Mouse (Mus musculus) hindbrain, embryonic 14.5 days (tissue): ENCODE measurements at regions not wholly inside any gene's neighbourhood (a gene's known extent, or its start where the extent isn't known, plus 50 kb on each side); places are given as distances from the start of the nearest gene placed in this dataset.
A peak's percentile ranks its signal among the peaks of the same experiment; 100 is the strongest.

Experiments used
- ATAC-seq: fragments of 200-750 bp; cut with Nextera tagmentation; 2 replicates; pipeline ENCODE4 v1.8.0; 2017; ENCODE audit warnings: moderate number of reproducible peaks, mild to moderate bottlenecking, moderate TSS enrichment, moderate library complexity; ENCODE audit not compliant: low FRiP score
- DNase-seq: peaks from one replicate; pipeline ENCODE4 v3.0.0-alpha.2; 2015; ENCODE audit warnings: low spot score
- H3K27ac ChIP-seq: fragments of 300-500 bp; sonication (generic); 2 replicates; pipeline ENCODE4 v1.5.1; 2014; ENCODE audit warnings: mild to moderate bottlenecking, moderate library complexity
- H3K27me3 ChIP-seq: fragments of 300-500 bp; sonication (generic); 2 replicates; pipeline ENCODE4 v1.6.1; 2014; ENCODE audit warnings: mild to moderate bottlenecking, low read length, mixed read lengths; ENCODE audit not compliant: control insufficient read depth, insufficient read depth
- H3K36me3 ChIP-seq: fragments of 300-500 bp; sonication (generic); replicated peaks from 2 replicates; pipeline ENCODE4 v1.6.1; 2014; ENCODE audit not compliant: control insufficient read depth, insufficient read depth
- H3K4me1 ChIP-seq: fragments of 300-500 bp; sonication (generic); replicated peaks from 2 replicates; pipeline ENCODE4 v1.6.1; 2014; ENCODE audit warnings: antibody characterized with exemption, low read length, mixed read lengths; ENCODE audit not compliant: control insufficient read depth, insufficient read depth
- H3K4me2 ChIP-seq: fragments of 300-500 bp; sonication (generic); replicated peaks from 2 replicates; pipeline ENCODE4 v1.6.1; 2014; ENCODE audit warnings: mild to moderate bottlenecking, moderate library complexity
- H3K4me3 ChIP-seq: fragments of 300-500 bp; sonication (generic); replicated peaks from 2 replicates; pipeline ENCODE4 v1.5.1; 2014; ENCODE audit warnings: mild to moderate bottlenecking, low read length
- H3K9ac ChIP-seq: fragments of 300-500 bp; sonication (generic); 2 replicates; pipeline ENCODE4 v1.6.1; 2014
- H3K9me3 ChIP-seq: fragments of 300-500 bp; sonication (generic); 2 replicates; pipeline ENCODE4 v1.6.1; 2016; ENCODE audit warnings: low read length; ENCODE audit not compliant: control insufficient read depth
- WGBS: fragments of 180-500 bp; shearing (Covaris S2); extraction: QIAGEN DNeasy Blood & Tissue Kit; methylation state at CpG from one replicate; pipeline ENCODE4 v1.1.7; 2014; 5-methylcytosine and 5-hydroxymethylcytosine counted together

- Histone ChIP-seq H3K4me3 (no peak overlapping the region), H3K4me2 (no peak overlapping the region), H3K4me1 (peaks cover 7% of the 10 kb centered on the region; the same call in 1 of the 2 replicates), H3K9me3 (no peaks in the 10 kb centered on the region), H3K9ac (no peak overlapping the region), H3K27me3 (no peaks in the 10 kb centered on the region), H3K27ac (no peak overlapping the region), H3K36me3 (no peaks in the 10 kb centered on the region)
- DNase-seq (no peak), ATAC-seq (no peak)
- 18% methylated on average over 10 of the region's 10 CpGs for WGBS
Observed at GRCm38 (mm10) chr8:118042253-118042860, 240.6 kb upstream of the Mphosph6 start.

DNA sequence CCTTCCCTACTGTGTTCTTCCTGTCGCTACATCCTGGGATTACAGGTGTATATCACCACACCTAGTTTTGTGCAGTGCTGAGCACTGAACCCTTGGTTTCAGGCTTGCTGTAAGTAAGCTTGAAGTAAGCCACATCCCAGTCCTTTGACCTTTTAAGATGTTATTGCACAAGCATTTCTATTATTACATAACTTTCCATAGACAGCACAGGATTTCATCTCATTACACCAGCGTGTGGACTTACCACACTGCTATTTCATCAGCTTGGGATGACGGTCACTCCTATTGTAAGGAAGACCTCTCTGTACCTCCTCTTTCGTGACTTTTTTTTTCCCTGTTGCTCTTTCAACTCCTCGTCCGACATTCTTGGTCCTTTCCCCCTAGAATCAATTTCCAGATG is 239.5 kb upstream of the Mphosph6 start:
- Histone ChIP-seq H3K4me2 (no peak overlapping the region), H3K4me1 (peaks cover 7% of the 10 kb centered on the region; the same call in 1 of the 2 replicates), H3K27ac (no peak overlapping the region), H3K4me3 (no peak overlapping the region), H3K36me3 (no peaks in the 10 kb centered on the region), H3K9ac (no peak overlapping the region), H3K27me3 (no peaks in the 10 kb centered on the region), H3K9me3 (no peaks in the 10 kb centered on the region)
- DNase-seq (no peak), ATAC-seq (no peak)
- 70% methylated on average over 6 of the region's 6 CpGs for WGBS

- WGBS = 74% methylated on average over 4 of the region's 4 CpGs
- Histone ChIP-seq H3K36me3 (no peaks in the 10 kb centered on the region), H3K4me3 (no peak overlapping the region), H3K4me2 (no peak overlapping the region), H3K9me3 (no peaks in the 10 kb centered on the region), H3K4me1 (peaks cover 21% of the 10 kb centered on the region), H3K9ac (no peak overlapping the region), H3K27ac (no peak overlapping the region), H3K27me3 (no peaks in the 10 kb centered on the region)
- DNase-seq (no peak), ATAC-seq (no peak)
Observed at GRCm38 (mm10) chr8:118037801-118038200, 236.1 kb upstream of the Mphosph6 start.

GRCm38 (mm10) chr8:118034051-118034450 is 232.3 kb upstream of the Mphosph6 start:
- 13% methylated on average over 13 of the region's 13 CpGs for WGBS
- peak overlapping the region; percentile 76 for H3K27ac ChIP-seq
- no peak for DNase-seq
- H3K27me3 ChIP-seq = no peaks in the 10 kb centered on the region
- H3K9ac ChIP-seq = 0 out of 2 replicates have a peak overlapping the region, but pooled peaks have one; percentile 26
- H3K4me1 ChIP-seq = peaks cover 13% of the 10 kb centered on the region
- no peaks in the 10 kb centered on the region for H3K36me3 ChIP-seq
- H3K4me2 ChIP-seq = peak overlapping the region; percentile 11; the same call in 1 of the 2 replicates
- H3K9me3 ChIP-seq = no peaks in the 10 kb centered on the region
- ATAC-seq = peak; percentile 74; the same call in 1 of the 2 replicates
- no peak overlapping the region for H3K4me3 ChIP-seq

- WGBS = 21% methylated on average over 6 of the region's 6 CpGs
Observed at GRCm38 (mm10) chr8:118031406-118031805, 229.7 kb upstream of the Mphosph6 start.

DNA sequence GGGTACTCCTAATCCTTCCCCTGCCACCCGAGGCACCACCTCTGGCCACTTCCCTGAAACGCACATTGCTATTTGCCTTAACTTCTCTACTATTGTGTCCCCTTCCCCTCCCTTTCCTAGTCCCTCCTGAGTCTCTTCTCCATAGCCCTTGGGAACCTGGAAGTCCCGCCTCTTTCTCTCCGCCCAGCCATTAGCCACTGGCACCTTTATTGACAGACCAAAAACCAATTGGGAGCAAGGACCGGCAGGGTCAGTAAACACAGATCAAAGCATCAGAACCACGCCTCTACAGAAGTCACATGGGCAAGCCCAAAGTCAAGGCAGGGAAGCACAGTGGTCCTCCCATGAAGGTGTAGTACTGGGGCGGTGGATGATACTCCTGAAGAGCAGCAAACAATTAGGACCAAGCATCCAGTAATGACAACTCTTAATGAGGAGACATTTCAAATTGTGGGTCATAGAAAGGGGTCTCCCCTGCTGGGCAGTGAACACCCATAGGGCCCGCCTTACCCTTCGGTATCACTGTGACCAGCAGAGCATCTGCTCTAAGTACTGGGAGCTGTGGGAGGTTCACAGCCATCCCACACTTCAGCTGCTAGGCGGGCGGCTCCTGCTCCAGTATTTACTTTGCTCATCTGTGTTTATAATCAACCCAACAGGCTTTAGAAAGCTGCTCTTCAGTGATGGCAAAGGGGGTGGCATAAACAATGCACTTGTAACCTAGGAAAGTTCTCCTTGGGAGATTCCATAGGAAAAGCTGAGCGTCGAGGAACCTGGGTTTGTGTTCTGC is 226.5 kb upstream of the Mphosph6 start:
- Histone ChIP-seq H3K9me3 (no peaks in the 10 kb centered on the region), H3K27ac (no peak overlapping the region), H3K27me3 (no peaks in the 10 kb centered on the region), H3K36me3 (no peaks in the 10 kb centered on the region), H3K9ac (no peak overlapping the region), H3K4me1 (peaks cover under 1% of the 10 kb centered on the region; the same call in 1 of the 2 replicates), H3K4me3 (no peak overlapping the region), H3K4me2 (no peak overlapping the region)
- 91% methylated on average over 13 of the region's 13 CpGs for WGBS
- ATAC-seq = no peak
- DNase-seq = no peak

More at GRCm38 (mm10) chr8:118031406-118031805, 229.7 kb upstream of the Mphosph6 start:
- peaks cover 13% of the 10 kb centered on the region for H3K4me1 ChIP-seq
- H3K9me3 ChIP-seq = no peaks in the 10 kb centered on the region
- no peak overlapping the region for H3K9ac ChIP-seq
- no peak overlapping the region for H3K27ac ChIP-seq
- H3K4me2 ChIP-seq = no peak overlapping the region
- H3K36me3 ChIP-seq = no peaks in the 10 kb centered on the region
- no peaks in the 10 kb centered on the region for H3K27me3 ChIP-seq
- H3K4me3 ChIP-seq = no peak overlapping the region
- ATAC-seq = no peak
- DNase-seq = peak; percentile 25

- H3K27ac ChIP-seq = no peak overlapping the region
- ATAC-seq = no peak
- H3K9me3 ChIP-seq = no peaks in the 10 kb centered on the region
- H3K9ac ChIP-seq = no peak overlapping the region
- no peak for DNase-seq
- no peaks in the 10 kb centered on the region for H3K36me3 ChIP-seq
- no peak overlapping the region for H3K4me2 ChIP-seq
- no peak overlapping the region for H3K4me3 ChIP-seq
- no peaks in the 10 kb centered on the region for H3K4me1 ChIP-seq
- WGBS = 100% methylated on average over 1 of the region's 1 CpGs
- no peaks in the 10 kb centered on the region for H3K27me3 ChIP-seq
Observed at GRCm38 (mm10) chr8:118023451-118023850, 221.7 kb upstream of the Mphosph6 start.

DNA sequence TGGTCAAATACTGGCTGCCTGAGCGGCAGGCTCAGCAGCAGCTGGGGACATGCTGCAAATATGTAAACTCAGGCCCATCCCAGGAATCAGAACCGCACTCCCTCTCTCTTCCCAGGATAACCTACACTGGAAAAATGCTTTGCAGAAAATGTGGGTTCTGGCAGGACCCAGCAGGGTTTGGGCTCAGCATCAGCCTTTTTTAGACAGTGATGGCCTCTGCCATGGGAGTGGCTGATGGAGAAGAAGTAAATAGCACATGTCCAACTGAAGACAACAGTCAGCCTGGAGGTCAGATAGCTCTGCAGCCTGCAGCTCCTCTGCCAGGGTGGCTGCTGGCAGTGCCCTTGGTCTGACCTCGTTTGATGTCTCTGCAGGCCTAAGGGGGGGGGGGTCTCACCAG is 220.2 kb upstream of the Mphosph6 start:
- H3K27me3 ChIP-seq = no peaks in the 10 kb centered on the region
- H3K4me2 ChIP-seq = no peak overlapping the region
- no peaks in the 10 kb centered on the region for H3K9me3 ChIP-seq
- H3K36me3 ChIP-seq = no peaks in the 10 kb centered on the region
- no peak overlapping the region for H3K27ac ChIP-seq
- no peak for DNase-seq
- H3K4me3 ChIP-seq = no peak overlapping the region
- no peaks in the 10 kb centered on the region for H3K4me1 ChIP-seq
- ATAC-seq = no peak
- no peak overlapping the region for H3K9ac ChIP-seq
- 61% methylated on average over 3 of the region's 3 CpGs for WGBS

GRCm38 (mm10) chr8:118017261-118017660 is 215.5 kb upstream of the Mphosph6 start:
- H3K4me1 ChIP-seq = no peaks in the 10 kb centered on the region
- H3K36me3 ChIP-seq = no peaks in the 10 kb centered on the region
- H3K27me3 ChIP-seq = no peaks in the 10 kb centered on the region
- ATAC-seq (peak; percentile 34; the same call in 1 of the 2 replicates), DNase-seq (no peak)
- no peak overlapping the region for H3K4me2 ChIP-seq
- 16% methylated on average over 6 of the region's 6 CpGs for WGBS
- H3K9me3 ChIP-seq = no peaks in the 10 kb centered on the region
- H3K9ac ChIP-seq = no peak overlapping the region
- H3K27ac ChIP-seq = no peak overlapping the region
- no peak overlapping the region for H3K4me3 ChIP-seq
